Mouse (Mus musculus) lung, adult 2 months (tissue): ENCODE results near the gene Trappc10. TPM values are rescaled to one million over a fixed set of nuclear protein-coding genes. Genes with fewer than 3 reads are reported as not detected.

Source experiments
- DNase-seq: peaks from one replicate; pipeline ENCODE4 v3.0.0; 2022
- H3K4me1 ChIP-seq: fragments of 200-500 bp; 2 replicates; pipeline ENCODE4 v1.6.1; 2011; ENCODE audit warnings: low read length; ENCODE audit not compliant: control insufficient read depth, insufficient read depth
- H3K4me3 ChIP-seq: fragments of 200-500 bp; replicated peaks from 2 replicates; pipeline ENCODE3; 2011; ENCODE audit warnings: low read depth, mild to moderate bottlenecking, control low read depth, low read length; ENCODE audit errors: extremely low read depth
- CTCF ChIP-seq: fragments of 200-500 bp; IDR thresholded peaks from 2 replicates; pipeline ENCODE4 v1.5.1; 2011; ENCODE audit warnings: mild to moderate bottlenecking, low read length, control low read depth; ENCODE audit not compliant: insufficient read depth
- POLR2A ChIP-seq: fragments of 200-500 bp; IDR thresholded peaks from 2 replicates; pipeline ENCODE4 v1.6.1; 2011; ENCODE audit warnings: low read depth, mild to moderate bottlenecking, control low read depth, low read length, borderline replicate concordance; ENCODE audit errors: extremely low read depth
- WGBS: fragments of 180-500 bp; shearing (Covaris S2); methylation state at CpG from one replicate; pipeline ENCODE4 v1.1.7; 2018; 5-methylcytosine and 5-hydroxymethylcytosine counted together
- polyA plus RNA-seq: library from polyadenylated mRNA; depleted of rRNA; stranded (reverse); fragments of >200 nt; gene quantifications from 2 replicates; pipeline ENCODE4 v1.2.3, GENCODE M21; 2012

Trappc10 gene
- polyA plus RNA-seq, 1 experiment = 50.0 TPM

GRCm38 (mm10) chr10:78164786-78165185, 79.7 kb downstream of the Trappc10 start:
- H3K4me3 ChIP-seq = no peak overlapping the region
- DNase-seq = no peak
- TF ChIP-seq CTCF (no peak), POLR2A (no peak)
- H3K4me1 ChIP-seq = peaks cover 3% of the 10 kb centered on the region; the same call in 1 of the 2 replicates
- WGBS = 89% methylated on average over 12 of the region's 12 CpGs

GRCm38 (mm10) chr10:78163923-78164322, 80.5 kb downstream of the Trappc10 start:
- Histone ChIP-seq H3K4me1 (peaks cover 5% of the 10 kb centered on the region; the same call in 1 of the 2 replicates), H3K4me3 (no peak overlapping the region)
- TF ChIP-seq CTCF = peak; percentile 88
- TF ChIP-seq POLR2A = no peak
- DNase-seq = peak; percentile 55
- WGBS = 22% methylated on average over 4 of the region's 4 CpGs

GRCm38 (mm10) chr10:78163241-78163640, 81.2 kb downstream of the Trappc10 start:
- Histone ChIP-seq H3K4me3 (no peak overlapping the region), H3K4me1 (peaks cover 5% of the 10 kb centered on the region; the same call in 1 of the 2 replicates)
- no peak for DNase-seq
- WGBS = 91% methylated on average over 9 of the region's 9 CpGs
- TF ChIP-seq POLR2A (no peak), CTCF (no peak)

GRCm38 (mm10) chr10:78162646-78163045, 81.8 kb downstream of the Trappc10 start:
- 91% methylated on average over 12 of the region's 12 CpGs for WGBS
- TF ChIP-seq POLR2A = no peak
- TF ChIP-seq CTCF = no peak
- no peak for DNase-seq
- H3K4me3 ChIP-seq = no peak overlapping the region
- peaks cover 5% of the 10 kb centered on the region; the same call in 1 of the 2 replicates for H3K4me1 ChIP-seq

GRCm38 (mm10) chr10:78161096-78161495, 83.3 kb downstream of the Trappc10 start:
- Histone ChIP-seq H3K4me1 (peaks cover 5% of the 10 kb centered on the region; the same call in 1 of the 2 replicates), H3K4me3 (no peak overlapping the region)
- WGBS = 77% methylated on average over 8 of the region's 8 CpGs
- TF ChIP-seq CTCF (no peak), POLR2A (no peak)
- no peak for DNase-seq

- TF ChIP-seq CTCF = no peak
- no peak for TF ChIP-seq POLR2A
- DNase-seq = peak; percentile 23
- Histone ChIP-seq H3K4me3 (no peak overlapping the region), H3K4me1 (peaks cover 5% of the 10 kb centered on the region; the same call in 1 of the 2 replicates)
- 72% methylated on average over 16 of the region's 16 CpGs for WGBS
Observed at GRCm38 (mm10) chr10:78160369-78161095, 83.9 kb downstream of the Trappc10 start.

- WGBS = 4% methylated on average over 7 of the region's 7 CpGs
- H3K4me1 ChIP-seq = peaks cover 5% of the 10 kb centered on the region; the same call in 1 of the 2 replicates
- peak; percentile 85 for DNase-seq
- peak overlapping the region; percentile 4 for H3K4me3 ChIP-seq
- TF ChIP-seq POLR2A = 0 out of 2 replicates have a peak, but pooled peaks have one; percentile 17
- peak; percentile 91 for TF ChIP-seq CTCF
Observed at GRCm38 (mm10) chr10:78159906-78160305, 84.5 kb downstream of the Trappc10 start.

GRCm38 (mm10) chr10:78159252-78159878, 85.1 kb downstream of the Trappc10 start:
- DNase-seq = peak; percentile 76
- no peak for TF ChIP-seq POLR2A
- 13% methylated on average over 17 of the region's 17 CpGs for WGBS
- peaks cover 5% of the 10 kb centered on the region; the same call in 1 of the 2 replicates for H3K4me1 ChIP-seq
- H3K4me3 ChIP-seq = peak overlapping the region; percentile 25

- no peak overlapping the region for H3K4me3 ChIP-seq
- peaks cover 5% of the 10 kb centered on the region; the same call in 1 of the 2 replicates for H3K4me1 ChIP-seq
- TF ChIP-seq CTCF = no peak
- no peak for TF ChIP-seq POLR2A
- no peak for DNase-seq
- 50% methylated on average over 15 of the region's 15 CpGs for WGBS
Observed at GRCm38 (mm10) chr10:78158041-78158440, 86.4 kb downstream of the Trappc10 start.

- no peak for DNase-seq
- Histone ChIP-seq H3K4me3 (no peak overlapping the region), H3K4me1 (peaks cover 5% of the 10 kb centered on the region; the same call in 1 of the 2 replicates)
- TF ChIP-seq CTCF (no peak), POLR2A (no peak)
- WGBS = 58% methylated on average over 6 of the region's 6 CpGs
Observed at GRCm38 (mm10) chr10:78156926-78157325, 87.5 kb downstream of the Trappc10 start.
